Mouse (Mus musculus) erythroblast, embryonic 14.5 days (primary cell): Measurements from ENCODE around the gene Vkorc1l1. TPM values are rescaled to one million over a fixed set of nuclear protein-coding genes. Genes with fewer than 3 reads are reported as not detected.
A peak's percentile ranks its signal among the peaks of the same experiment; 100 is the strongest.

Source experiments
- H3K27me3 ChIP-seq: 2 replicates; pipeline ENCODE4 v1.6.1; 2012; ENCODE audit warnings: inconsistent platforms; ENCODE audit not compliant: control insufficient read depth
- H3K36me3 ChIP-seq: 2 replicates; pipeline ENCODE4 v1.6.1; 2012; ENCODE audit warnings: mild to moderate bottlenecking, inconsistent platforms; ENCODE audit not compliant: control insufficient read depth
- H3K4me1 ChIP-seq: 2 replicates; pipeline ENCODE4 v1.6.1; 2012; ENCODE audit warnings: inconsistent platforms; ENCODE audit not compliant: control insufficient read depth
- H3K4me3 ChIP-seq: replicated peaks from 2 replicates; pipeline ENCODE3; 2012; ENCODE audit warnings: moderate library complexity, mild to moderate bottlenecking, inconsistent platforms
- H3K9me3 ChIP-seq: 2 replicates; pipeline ENCODE4 v1.6.1; 2012; ENCODE audit warnings: low read length, inconsistent platforms, mixed read lengths; ENCODE audit not compliant: control insufficient read depth
- GATA1 ChIP-seq: IDR thresholded peaks from 2 replicates; pipeline ENCODE4 v1.6.1; 2012; ENCODE audit warnings: low read length, inconsistent platforms, mixed read lengths
- TAL1 ChIP-seq: IDR thresholded peaks from 3 replicates; pipeline ENCODE4 v1.6.1; 2012; ENCODE audit warnings: low read length, inconsistent platforms, mixed read lengths
- polyA plus RNA-seq: library from polyadenylated mRNA; stranded (reverse); fragments of >175 nt; gene quantifications from 2 replicates; pipeline ENCODE4 v1.2.3, GENCODE M21; 2012

Gene Vkorc1l1
- polyA plus RNA-seq, 1 experiment = 1.9 TPM

GRCm38 (mm10) chr5:129918065-129918651, 23.6 kb upstream of the Vkorc1l1 start:
- Histone ChIP-seq H3K27me3 (no peaks in the 10 kb centered on the region), H3K4me3 (no peak overlapping the region), H3K4me1 (peaks cover 15% of the 10 kb centered on the region), H3K36me3 (no peaks in the 10 kb centered on the region), H3K9me3 (no peaks in the 10 kb centered on the region)
- TF ChIP-seq GATA1 (no peak), TAL1 (no peak)

- H3K27me3 ChIP-seq = no peaks in the 10 kb centered on the region
- H3K4me3 ChIP-seq = no peak overlapping the region
- no peaks in the 10 kb centered on the region for H3K36me3 ChIP-seq
- TF ChIP-seq GATA1 (no peak), TAL1 (no peak)
- H3K9me3 ChIP-seq = no peaks in the 10 kb centered on the region
- peaks cover 14% of the 10 kb centered on the region for H3K4me1 ChIP-seq
These were observed 23.0 kb upstream of the Vkorc1l1 start for GRCm38 (mm10) chr5:129918752-129919151.

- no peak for TF ChIP-seq TAL1
- TF ChIP-seq GATA1 = no peak
These were observed 22.4 kb upstream of the Vkorc1l1 start for GRCm38 (mm10) chr5:129919320-129919719.

GRCm38 (mm10) chr5:129921972-129922371, 19.8 kb upstream of the Vkorc1l1 start:
- no peak overlapping the region for H3K4me3 ChIP-seq
- H3K36me3 ChIP-seq = no peaks in the 10 kb centered on the region
- H3K9me3 ChIP-seq = no peaks in the 10 kb centered on the region
- TF ChIP-seq GATA1 (no peak), TAL1 (no peak)
- H3K4me1 ChIP-seq = peaks cover 11% of the 10 kb centered on the region
- H3K27me3 ChIP-seq = no peaks in the 10 kb centered on the region

More at GRCm38 (mm10) chr5:129919320-129919719, 22.4 kb upstream of the Vkorc1l1 start:
- H3K36me3 ChIP-seq = no peaks in the 10 kb centered on the region
- H3K4me3 ChIP-seq = no peak overlapping the region
- H3K9me3 ChIP-seq = no peaks in the 10 kb centered on the region
- H3K27me3 ChIP-seq = no peaks in the 10 kb centered on the region
- peaks cover 11% of the 10 kb centered on the region for H3K4me1 ChIP-seq

GRCm38 (mm10) chr5:129924820-129925452, 16.8 kb upstream of the Vkorc1l1 start:
- TF ChIP-seq TAL1 (no peak), GATA1 (no peak)

GRCm38 (mm10) chr5:129925933-129926332, 15.8 kb upstream of the Vkorc1l1 start:
- Histone ChIP-seq H3K4me1 (peaks cover 2% of the 10 kb centered on the region; the same call in 1 of the 2 replicates), H3K36me3 (no peaks in the 10 kb centered on the region), H3K4me3 (no peak overlapping the region), H3K27me3 (no peaks in the 10 kb centered on the region), H3K9me3 (no peaks in the 10 kb centered on the region)
- TF ChIP-seq GATA1 = no peak
- TF ChIP-seq TAL1 = no peak

More at GRCm38 (mm10) chr5:129924820-129925452, 16.8 kb upstream of the Vkorc1l1 start:
- Histone ChIP-seq H3K36me3 (no peaks in the 10 kb centered on the region), H3K9me3 (no peaks in the 10 kb centered on the region), H3K4me1 (peaks cover 1% of the 10 kb centered on the region; the same call in 1 of the 2 replicates), H3K27me3 (no peaks in the 10 kb centered on the region), H3K4me3 (no peak overlapping the region)

- H3K4me1 ChIP-seq = peaks cover 2% of the 10 kb centered on the region; the same call in 1 of the 2 replicates
- no peaks in the 10 kb centered on the region for H3K27me3 ChIP-seq
- H3K36me3 ChIP-seq = no peaks in the 10 kb centered on the region
- no peaks in the 10 kb centered on the region for H3K9me3 ChIP-seq
- TF ChIP-seq GATA1 (no peak), TAL1 (no peak)
- H3K4me3 ChIP-seq = no peak overlapping the region
These were observed 11.6 kb upstream of the Vkorc1l1 start for GRCm38 (mm10) chr5:129929924-129930855.

GRCm38 (mm10) chr5:129936941-129937340, 4.8 kb upstream of the Vkorc1l1 start:
- H3K36me3 ChIP-seq = no peaks in the 10 kb centered on the region
- H3K4me1 ChIP-seq = peaks cover 22% of the 10 kb centered on the region
- TF ChIP-seq GATA1 = no peak
- TF ChIP-seq TAL1 = no peak
- no peaks in the 10 kb centered on the region for H3K27me3 ChIP-seq
- H3K4me3 ChIP-seq = no peak overlapping the region
- no peaks in the 10 kb centered on the region for H3K9me3 ChIP-seq

- H3K27me3 ChIP-seq = no peaks in the 10 kb centered on the region
- peaks cover 34% of the 10 kb centered on the region for H3K4me1 ChIP-seq
- peaks cover 11% of the 10 kb centered on the region for H3K36me3 ChIP-seq
- peak overlapping the region; percentile 70 for H3K4me3 ChIP-seq
- H3K9me3 ChIP-seq = no peaks in the 10 kb centered on the region
- no peak for TF ChIP-seq TAL1
- no peak for TF ChIP-seq GATA1
These were observed 1.5 kb upstream of the Vkorc1l1 start for GRCm38 (mm10) chr5:129940281-129940680.
